Mouse (Mus musculus) heart, adult 2 months (tissue): ENCODE measurements around the gene Ptgr1.

Experiments used
- CTCF ChIP-seq: fragments of 200-600 bp; IDR thresholded peaks from 2 replicates; pipeline ENCODE4 v1.8.1; 2022; ENCODE audit warnings: antibody characterized with exemption, mild to moderate bottlenecking, moderate library complexity
- EP300 ChIP-seq: fragments of 200-500 bp; IDR thresholded peaks from 2 replicates; pipeline ENCODE4 v1.6.1; 2011; ENCODE audit warnings: low read depth, low read length, control low read depth; ENCODE audit not compliant: insufficient read depth
- POLR2A ChIP-seq: fragments of 200-500 bp; IDR thresholded peaks from 2 replicates; pipeline ENCODE4 v1.6.1; 2011; ENCODE audit warnings: mild to moderate bottlenecking, low read depth, low read length, control low read depth; ENCODE audit not compliant: insufficient read depth

DNA sequence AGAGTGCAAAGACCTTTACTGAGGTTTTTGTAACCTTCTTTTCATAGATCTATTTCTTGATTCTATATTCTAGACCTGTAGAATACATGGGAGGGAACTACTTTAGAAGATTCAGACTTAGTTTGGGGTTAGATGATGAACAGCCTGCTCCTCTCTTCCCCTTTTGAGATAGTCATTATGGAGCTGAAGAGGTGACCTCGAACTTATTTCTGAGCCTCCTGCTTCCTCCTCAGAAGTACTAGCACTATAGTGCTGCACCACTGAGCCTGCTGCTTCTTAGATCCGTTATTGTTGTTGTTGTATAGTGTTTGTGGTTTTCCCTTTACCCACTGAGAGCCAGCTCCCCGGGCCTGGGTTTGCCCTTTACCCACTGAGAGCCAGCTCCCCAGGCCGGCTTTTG is 22.8 kb upstream of the Ptgr1 start:
- TF ChIP-seq POLR2A (no peak), CTCF (no peak), EP300 (no peak)
